Mouse (Mus musculus): ENCODE data around the gene Dennd1a. TPM values are rescaled to one million over a fixed set of nuclear protein-coding genes. Genes with fewer than 3 reads are reported as not detected.

The Dennd1a gene
- total RNA-seq, 2 experiments from 2014 or later = 80.3 to 86.5 TPM

DNA sequence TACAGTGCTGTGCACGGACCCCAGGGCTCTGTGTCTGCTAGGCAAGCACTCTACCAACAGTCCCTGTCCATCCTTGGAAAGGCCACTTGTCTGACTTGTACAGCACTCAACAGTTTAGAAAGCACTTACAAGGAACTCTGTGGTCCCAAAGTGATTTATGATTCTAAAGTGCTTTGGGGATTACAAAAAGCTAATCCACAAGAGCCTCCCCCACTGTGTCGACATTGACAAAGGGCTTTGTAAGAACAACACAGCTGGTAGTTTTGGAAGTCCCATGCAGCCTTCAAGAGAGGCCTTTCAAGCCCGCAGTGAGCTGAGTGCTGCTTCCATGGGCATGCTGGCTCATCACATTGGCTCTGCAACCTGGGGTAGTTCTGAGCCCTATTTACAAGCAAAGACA lies 523.6 kb downstream of the Dennd1a start:
- TF ChIP-seq CTCF (conservative IDR thresholded peaks at IDR 0.05) = no peak
- no peak for DNase-seq (ENCODE audit: low spot score in 2 of 2)
- H3K27ac ChIP-seq = no peak overlapping the region
- H3K4me3 ChIP-seq = no peak overlapping the region

DNA sequence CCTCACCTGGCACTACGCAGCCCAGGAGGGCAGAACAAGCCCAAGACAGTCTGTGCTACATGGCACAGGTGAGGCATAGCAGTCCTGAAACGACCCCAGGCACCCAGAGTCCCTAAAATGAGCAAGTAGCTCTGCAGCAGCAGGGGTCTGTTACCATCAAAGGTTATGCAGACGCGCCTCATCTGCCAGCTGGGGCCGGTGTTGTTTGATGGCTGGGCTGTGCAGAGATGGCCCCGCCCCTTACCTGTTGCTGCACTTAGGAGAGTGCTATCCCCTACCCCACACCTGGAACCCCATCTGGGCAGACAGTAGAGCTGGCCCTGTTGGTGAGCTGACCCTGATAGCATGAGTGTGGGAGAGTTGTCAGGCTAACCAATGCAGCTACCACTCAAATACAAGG lies 526.6 kb downstream of the Dennd1a start:
- no peak for TF ChIP-seq CTCF (conservative IDR thresholded peaks at IDR 0.05)
- Histone ChIP-seq H3K4me3 (no peak overlapping the region), H3K27ac (no peak overlapping the region)
- DNase-seq (ENCODE audit: low spot score in 2 of 2) = no peak

DNA sequence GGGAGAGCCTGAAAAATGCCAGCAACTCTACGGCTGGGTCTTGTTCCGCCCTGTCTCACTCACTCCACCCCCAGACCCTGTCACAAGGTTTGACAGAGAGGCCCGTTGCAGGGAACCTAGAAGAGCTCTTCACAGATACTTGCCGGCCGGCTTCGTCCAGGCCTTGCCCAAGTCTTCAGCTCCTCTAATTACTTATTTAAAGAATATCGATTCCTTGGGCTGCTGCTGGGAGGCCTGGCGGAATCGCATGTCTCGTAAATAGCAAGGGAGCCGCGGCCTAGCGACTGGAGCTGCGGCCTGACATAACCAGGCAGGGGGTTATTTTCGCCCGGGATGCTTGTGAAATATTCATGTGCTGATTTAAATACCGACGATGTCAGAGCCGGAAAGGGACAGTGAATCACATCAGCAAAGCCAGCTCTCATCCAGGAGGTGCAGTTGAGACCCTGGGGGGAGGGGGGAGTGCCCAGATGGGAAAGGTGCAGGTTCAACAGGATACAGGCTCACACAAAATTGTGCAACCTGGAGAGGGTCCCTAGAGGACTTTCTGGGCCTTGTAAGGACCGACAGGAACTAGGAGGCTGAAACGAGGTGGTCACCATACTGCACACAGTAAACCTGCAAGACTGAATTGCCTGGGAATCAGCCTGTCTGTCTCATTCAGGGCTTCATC lies 528.7 kb downstream of the Dennd1a start:
- Histone ChIP-seq H3K4me3 (no peak overlapping the region), H3K27ac (no peak overlapping the region)
- no peak for TF ChIP-seq CTCF (conservative IDR thresholded peaks at IDR 0.05)
- no peak for DNase-seq (ENCODE audit: low spot score in 2 of 2)

DNA sequence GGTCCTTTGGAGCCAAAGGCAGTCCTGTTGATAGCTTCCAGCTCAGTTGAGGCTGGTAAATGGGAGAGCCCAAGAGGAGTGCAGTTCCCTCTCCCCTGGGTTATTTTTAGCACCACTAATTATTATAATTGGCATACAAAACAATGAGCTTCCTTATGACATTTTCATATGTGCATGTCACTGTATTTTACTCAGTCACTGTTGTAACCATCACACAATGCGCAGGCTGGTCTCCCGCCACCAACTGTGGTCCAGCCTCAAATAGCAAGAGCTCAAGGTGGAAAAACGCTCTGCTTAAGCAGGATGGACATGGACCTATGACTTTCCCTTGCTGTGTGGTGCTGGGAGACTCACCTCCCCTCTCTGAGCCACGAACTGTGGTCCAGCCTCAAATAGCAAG lies 529.4 kb downstream of the Dennd1a start:
- no peak for DNase-seq (ENCODE audit: low spot score in 2 of 2)
- TF ChIP-seq CTCF (conservative IDR thresholded peaks at IDR 0.05) = no peak
- no peak overlapping the region for H3K27ac ChIP-seq
- H3K4me3 ChIP-seq = no peak overlapping the region

DNA sequence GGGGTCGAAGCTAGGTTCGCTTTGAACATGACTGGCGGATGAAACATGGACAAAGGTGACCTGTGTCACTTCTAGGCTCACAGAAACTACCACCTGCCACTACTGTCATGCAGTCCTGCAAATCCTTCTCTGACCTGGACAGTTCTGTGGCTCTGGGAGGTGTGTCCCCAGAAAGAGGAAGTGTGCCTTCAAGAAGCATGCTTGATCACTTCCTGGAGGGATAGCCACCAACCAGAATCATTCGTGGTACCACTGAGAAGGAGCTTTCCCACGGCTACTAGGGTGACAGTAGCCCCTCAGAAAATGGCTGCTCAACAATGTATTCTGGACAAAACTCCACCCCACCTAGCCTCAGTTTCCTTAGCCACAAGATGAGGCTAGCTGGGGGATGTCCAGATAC lies 530.2 kb downstream of the Dennd1a start:
- no peak for DNase-seq (ENCODE audit: low spot score in 2 of 2)
- H3K27ac ChIP-seq = no peak overlapping the region

DNA sequence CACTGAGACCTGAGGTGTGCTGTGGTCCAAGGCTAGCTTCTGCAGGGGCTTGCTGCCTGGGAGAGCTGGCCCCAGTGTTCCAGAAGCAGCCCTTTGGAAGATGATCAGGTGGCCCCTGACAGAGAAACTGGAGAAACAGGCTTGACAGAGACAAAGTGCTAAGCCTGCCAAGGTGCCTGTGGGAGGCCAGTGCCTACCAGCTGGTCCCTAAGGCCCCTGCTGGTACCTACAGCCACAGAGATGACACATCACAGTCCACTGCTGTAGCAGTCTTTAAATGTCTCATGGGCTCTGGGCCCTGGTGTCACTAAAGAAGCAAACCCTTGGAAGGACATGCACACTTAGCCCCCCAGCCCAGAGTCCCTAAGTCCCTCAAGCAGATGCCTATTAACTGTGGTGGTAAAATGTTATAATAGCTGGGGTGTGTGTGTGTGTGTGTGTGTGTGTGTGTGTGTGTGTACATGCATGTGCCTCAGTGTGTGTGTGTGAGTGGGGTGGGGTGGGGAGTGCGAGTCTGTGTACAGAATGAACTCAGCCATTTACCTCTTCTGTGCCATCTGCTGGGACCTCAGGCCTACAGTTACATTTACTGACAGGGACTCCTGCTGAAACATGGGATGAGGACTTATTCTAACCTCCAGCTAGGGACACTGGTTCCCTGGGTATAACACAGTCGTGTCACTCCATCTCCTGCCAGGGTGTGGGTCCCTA lies 530.8 kb downstream of the Dennd1a start:
- no peak for DNase-seq (ENCODE audit: low spot score in 2 of 2)
- no peak for TF ChIP-seq CTCF (conservative IDR thresholded peaks at IDR 0.05)
- Histone ChIP-seq H3K4me3 (no peak overlapping the region), H3K27ac (no peak overlapping the region)

More for the DNA sequence above, 530.2 kb downstream of the Dennd1a start:
- no peak for TF ChIP-seq CTCF (conservative IDR thresholded peaks at IDR 0.05)
- H3K4me3 ChIP-seq = no peak overlapping the region

DNA sequence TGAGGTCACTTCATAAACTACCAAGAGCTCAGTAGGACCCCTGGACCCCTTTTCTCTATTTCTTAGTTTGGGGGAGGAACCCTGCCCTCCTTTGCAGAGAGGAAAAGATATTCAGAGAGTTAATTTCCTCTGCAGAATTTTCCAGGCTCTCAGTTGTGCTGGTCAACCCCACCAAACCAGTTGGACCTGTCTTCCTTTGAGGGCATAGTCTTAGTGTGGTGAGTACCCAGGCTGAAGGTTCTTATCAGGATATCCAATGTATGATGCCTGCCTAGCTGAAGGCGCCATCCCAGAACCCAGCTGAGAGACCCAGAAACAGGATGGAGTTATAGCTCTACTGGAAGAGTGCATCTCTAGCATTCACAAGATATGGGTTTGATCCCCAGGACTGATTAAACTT lies 536.1 kb downstream of the Dennd1a start:
- no peak for DNase-seq (ENCODE audit: low spot score in 2 of 2)
- H3K4me3 ChIP-seq = no peak overlapping the region
- no peak for TF ChIP-seq CTCF (conservative IDR thresholded peaks at IDR 0.05)
- H3K27ac ChIP-seq = no peak overlapping the region

DNA sequence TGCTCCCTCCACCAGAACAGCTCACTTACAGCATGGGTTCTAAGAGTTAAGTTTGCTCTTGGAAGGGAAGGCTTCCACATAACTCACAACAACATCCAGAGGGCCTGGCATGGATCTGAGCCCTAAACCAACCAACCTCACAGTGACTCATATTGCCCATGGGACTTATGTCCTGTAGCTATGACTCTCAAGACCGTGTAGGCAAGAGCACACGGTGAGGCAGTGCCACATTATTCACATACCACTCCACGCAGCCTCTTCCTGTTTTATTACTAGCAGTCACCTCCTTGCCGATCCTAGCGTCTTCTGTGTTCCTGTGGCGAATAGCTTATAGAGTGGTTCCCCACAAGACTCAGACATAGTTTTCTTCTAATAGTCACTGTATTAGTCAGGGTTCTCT lies 537.9 kb downstream of the Dennd1a start:
- Histone ChIP-seq H3K27ac (no peak overlapping the region), H3K4me3 (no peak overlapping the region)
- no peak for TF ChIP-seq CTCF (conservative IDR thresholded peaks at IDR 0.05)
- DNase-seq (ENCODE audit: low spot score in 2 of 2) = no peak

Small RNAs within 50 kb of the gene (microRNA-seq; reads per million reads assigned to microRNA genes)
- 0 reads per million in 2 experiments for gene Gm44455

Other genes with a start within 250 kb of the Dennd1a start
- 10 to 100 TPM; 96.6 to 99.5 TPM for gene Lhx2, start 51.9 kb upstream of the Dennd1a start, total RNA-seq (2021)
- gene Nek6, start 224.3 kb upstream of the Dennd1a start, total RNA-seq (2021) = 10 to 100 TPM; 41.6 to 44.8 TPM